Mouse (Mus musculus) embryonic facial prominence, embryonic 11.5 days (tissue): ENCODE measurements around the gene Psmd14. TPM values are rescaled to one million over a fixed set of nuclear protein-coding genes. Genes with fewer than 3 reads are reported as not detected.

Source experiments
- ATAC-seq: fragments of 200-750 bp; cut with Nextera tagmentation; replicated peaks from 2 replicates; pipeline ENCODE4 v1.8.0; 2017; ENCODE audit warnings: low read depth; ENCODE audit not compliant: insufficient number of reproducible peaks, low FRiP score, low TSS enrichment
- DNase-seq: peaks from one replicate; pipeline ENCODE4 v3.0.0-alpha.2; 2015; ENCODE audit warnings: low spot score
- H3K27ac ChIP-seq: fragments of 300-500 bp; sonication (generic); replicated peaks from 2 replicates; pipeline ENCODE4 v1.5.1; 2014; ENCODE audit warnings: mild to moderate bottlenecking, low read depth, low read length, control low read depth
- H3K27me3 ChIP-seq: fragments of 300-500 bp; sonication (generic); 2 replicates; pipeline ENCODE4 v1.6.1; 2014; ENCODE audit warnings: mild to moderate bottlenecking, low read length, moderate library complexity, mixed read lengths; ENCODE audit not compliant: control insufficient read depth, insufficient read depth
- H3K36me3 ChIP-seq: fragments of 300-500 bp; sonication (generic); replicated peaks from 2 replicates; pipeline ENCODE4 v1.6.1; 2014; ENCODE audit warnings: low read depth, mild to moderate bottlenecking, low read length, moderate library complexity, mixed read lengths; ENCODE audit not compliant: control insufficient read depth, insufficient read depth
- H3K4me1 ChIP-seq: fragments of 300-500 bp; sonication (generic); 2 replicates; pipeline ENCODE4 v1.6.1; 2014; ENCODE audit warnings: low read length, mixed read lengths; ENCODE audit not compliant: control insufficient read depth, insufficient read depth
- H3K4me2 ChIP-seq: fragments of 300-500 bp; sonication (generic); 2 replicates; pipeline ENCODE4 v1.6.1; 2014; ENCODE audit warnings: low read depth, mild to moderate bottlenecking, control low read depth, low read length, moderate library complexity
- H3K4me3 ChIP-seq: fragments of 300-500 bp; sonication (generic); 2 replicates; pipeline ENCODE4 v1.5.1; 2014; ENCODE audit warnings: low read depth, low read length, control low read depth
- H3K9ac ChIP-seq: fragments of 300-500 bp; sonication (generic); replicated peaks from 2 replicates; pipeline ENCODE4 v1.6.1; 2014; ENCODE audit warnings: mild to moderate bottlenecking, control low read depth, low read length
- H3K9me3 ChIP-seq: fragments of 300-500 bp; sonication (generic); replicated peaks from 2 replicates; pipeline ENCODE4 v1.6.1; 2016; ENCODE audit warnings: mild to moderate bottlenecking, low read length, inconsistent platforms, mixed read lengths; ENCODE audit not compliant: control insufficient read depth
- WGBS: fragments of 180-500 bp; shearing (Covaris S2); extraction: QIAGEN DNeasy Blood & Tissue Kit; methylation state at CpG from one replicate; pipeline ENCODE4 v1.1.7; 2014; 5-methylcytosine and 5-hydroxymethylcytosine counted together
- polyA plus RNA-seq: library from polyadenylated mRNA; unstranded; fragments of >200 nt; fragmentation: Nextera tagmentation; extraction: Ambion mirVana; gene quantifications from 2 replicates; pipeline ENCODE4 v1.2.1, GENCODE M21; 2014

The Psmd14 gene
- polyA plus RNA-seq, 1 experiment from 2014 or later = 262 TPM

DNA sequence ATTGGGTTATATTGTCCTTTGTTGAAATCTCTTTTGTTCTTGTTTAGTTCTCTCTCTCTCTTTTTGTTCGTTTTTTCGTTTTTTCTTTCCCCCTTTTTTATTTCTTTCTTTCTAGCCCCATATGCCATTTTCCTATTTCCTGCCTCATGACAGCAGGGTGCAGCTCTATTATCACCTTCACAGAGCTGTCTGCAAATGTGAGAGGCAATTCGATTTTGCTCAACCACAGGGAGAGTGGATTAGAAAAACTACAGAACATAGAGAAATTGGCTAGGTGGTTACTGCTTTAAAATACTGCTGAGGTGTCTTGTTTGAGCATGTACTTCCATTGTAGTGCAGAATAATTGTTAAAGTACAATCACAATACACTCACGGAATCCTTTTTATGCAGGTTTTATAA lies 54.0 kb downstream of the Psmd14 start:
- H3K4me2 ChIP-seq = no peak overlapping the region
- H3K36me3 ChIP-seq = no peaks in the 10 kb centered on the region
- no peaks in the 10 kb centered on the region for H3K4me1 ChIP-seq
- no peak overlapping the region for H3K4me3 ChIP-seq
- WGBS = 75% methylated on average over 4 of the region's 4 CpGs
- no peak for DNase-seq
- H3K9me3 ChIP-seq = no peaks in the 10 kb centered on the region
- H3K9ac ChIP-seq = no peak overlapping the region
- H3K27me3 ChIP-seq = no peaks in the 10 kb centered on the region
- ATAC-seq = no peak
- no peak overlapping the region for H3K27ac ChIP-seq

DNA sequence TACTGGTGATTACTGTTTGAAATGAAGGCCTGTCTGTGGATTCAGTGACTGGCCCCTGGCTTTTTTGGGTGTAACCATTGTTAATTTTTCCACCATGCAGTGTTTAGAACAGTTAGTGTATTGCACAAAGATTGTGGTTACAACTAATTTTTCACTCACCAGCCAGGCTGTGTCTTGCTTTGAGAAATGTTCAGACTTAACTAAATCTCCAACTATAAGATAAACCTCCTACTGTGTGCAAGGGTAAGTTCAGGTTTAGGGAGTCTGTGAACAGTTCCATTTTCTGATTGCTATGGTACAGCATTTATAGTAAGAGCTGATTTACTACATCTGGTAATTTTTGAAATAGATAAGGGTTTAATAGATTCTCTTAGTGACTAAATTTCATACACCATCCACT lies 69.3 kb downstream of the Psmd14 start:
- Histone ChIP-seq H3K36me3 (no peaks in the 10 kb centered on the region; the same call in 1 of the 2 replicates), H3K4me2 (no peak overlapping the region), H3K4me1 (no peaks in the 10 kb centered on the region), H3K4me3 (no peak overlapping the region), H3K27ac (no peak overlapping the region), H3K9ac (no peak overlapping the region), H3K27me3 (no peaks in the 10 kb centered on the region), H3K9me3 (no peaks in the 10 kb centered on the region)
- no peak for DNase-seq
- no peak for ATAC-seq

DNA sequence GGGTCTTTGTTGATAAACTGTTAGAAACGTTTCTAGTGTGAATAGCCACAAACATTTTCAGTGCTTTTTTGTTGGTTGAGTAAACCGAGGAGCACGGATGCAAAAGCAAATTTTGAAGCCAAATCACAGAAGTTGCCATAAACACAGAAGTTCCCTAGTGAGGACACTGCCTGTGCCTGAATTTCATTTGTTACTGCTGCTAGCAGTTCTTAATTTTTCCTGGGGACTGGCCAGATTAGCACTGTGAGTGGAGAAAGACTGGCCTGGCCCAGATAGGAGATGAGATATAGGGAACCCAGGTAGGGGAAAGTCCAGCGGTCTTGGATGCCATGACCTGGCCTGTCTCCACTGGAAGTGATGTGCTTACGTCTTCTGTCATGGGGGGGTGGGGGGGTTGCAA lies 83.5 kb downstream of the Psmd14 start:
- H3K27ac ChIP-seq = no peak overlapping the region
- 81% methylated on average over 5 of the region's 5 CpGs for WGBS
- no peak overlapping the region for H3K4me2 ChIP-seq
- DNase-seq = no peak
- H3K9me3 ChIP-seq = no peaks in the 10 kb centered on the region
- no peaks in the 10 kb centered on the region for H3K27me3 ChIP-seq
- no peak for ATAC-seq
- no peaks in the 10 kb centered on the region for H3K4me1 ChIP-seq
- H3K4me3 ChIP-seq = no peak overlapping the region
- H3K36me3 ChIP-seq = no peaks in the 10 kb centered on the region
- H3K9ac ChIP-seq = no peak overlapping the region

DNA sequence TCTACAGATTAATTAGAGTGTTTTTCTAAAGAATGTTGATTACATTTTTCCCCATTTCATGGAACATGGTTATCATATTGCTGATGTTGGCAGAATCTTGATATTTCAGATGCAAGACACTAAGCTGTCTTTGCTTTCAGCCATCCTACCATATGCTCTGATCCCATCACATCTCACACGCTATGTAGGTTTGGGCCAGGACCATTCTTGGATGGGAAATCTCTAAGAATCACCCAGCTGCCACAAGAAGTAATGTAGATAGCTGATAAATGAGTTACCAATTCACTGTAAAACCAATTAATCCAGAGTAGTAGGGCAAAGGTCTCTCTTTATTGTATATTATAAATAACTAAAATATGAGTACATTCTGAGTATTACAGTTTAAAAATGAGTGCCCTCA lies 86.6 kb downstream of the Psmd14 start:
- ATAC-seq (no peak), DNase-seq (no peak)
- Histone ChIP-seq H3K9me3 (no peaks in the 10 kb centered on the region), H3K36me3 (no peaks in the 10 kb centered on the region), H3K27ac (no peak overlapping the region), H3K4me1 (peaks cover 3% of the 10 kb centered on the region; the same call in 1 of the 2 replicates), H3K9ac (no peak overlapping the region), H3K4me3 (no peak overlapping the region), H3K27me3 (peaks cover 5% of the 10 kb centered on the region), H3K4me2 (no peak overlapping the region)
- WGBS = 97% methylated on average over 1 of the region's 1 CpGs

DNA sequence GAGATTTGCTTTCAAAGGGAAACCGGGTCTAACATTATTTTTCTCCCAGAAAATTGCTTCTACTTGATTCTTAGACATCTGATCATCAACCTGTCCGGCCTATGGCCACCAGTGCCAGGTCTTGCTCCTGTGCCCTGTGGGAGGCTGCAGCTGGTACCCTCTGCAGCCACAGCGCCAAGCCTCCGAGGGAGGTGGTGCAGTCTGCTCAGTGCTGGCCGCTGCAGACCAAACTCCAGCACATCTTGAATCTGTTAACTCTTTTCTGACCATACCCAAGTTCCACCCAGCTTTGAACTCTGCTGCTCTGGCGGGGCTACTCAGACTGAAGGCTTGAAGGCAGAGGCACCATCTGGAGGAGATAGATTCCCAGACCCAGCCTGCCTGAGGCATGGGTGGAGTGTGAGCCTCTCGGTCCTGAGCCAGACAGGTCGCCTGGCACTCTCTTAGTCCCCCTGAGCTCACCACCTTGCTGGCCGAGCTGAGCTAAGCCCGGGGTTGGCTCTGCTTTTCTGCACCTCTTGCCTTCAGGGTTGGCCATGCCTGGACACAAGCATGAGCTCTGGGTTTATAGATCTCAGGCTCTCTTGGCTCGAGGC lies 91.3 kb downstream of the Psmd14 start, which contains the start of gene Tbr1:
TSS of gene Tbr1 (plus strand) at position 275 of the 596 bp plus-strand sequence.
- no peaks in the 10 kb centered on the region for H3K9me3 ChIP-seq
- DNase-seq (peak; percentile 71), ATAC-seq (peak; percentile 73; the same call in 1 of the 2 replicates)
- H3K36me3 ChIP-seq = no peaks in the 10 kb centered on the region
- peaks cover 3% of the 10 kb centered on the region; the same call in 1 of the 2 replicates for H3K4me1 ChIP-seq
- H3K27ac ChIP-seq = no peak within 1 kb of the TSS
- no peak within 1 kb of the TSS for H3K9ac ChIP-seq
- WGBS = 2% methylated on average over 11 of the region's 11 CpGs
- H3K27me3 ChIP-seq = peaks cover 18% of the 10 kb centered on the region
- H3K4me3 ChIP-seq = no peak within 1 kb of the TSS
- no peak within 1 kb of the TSS for H3K4me2 ChIP-seq

DNA sequence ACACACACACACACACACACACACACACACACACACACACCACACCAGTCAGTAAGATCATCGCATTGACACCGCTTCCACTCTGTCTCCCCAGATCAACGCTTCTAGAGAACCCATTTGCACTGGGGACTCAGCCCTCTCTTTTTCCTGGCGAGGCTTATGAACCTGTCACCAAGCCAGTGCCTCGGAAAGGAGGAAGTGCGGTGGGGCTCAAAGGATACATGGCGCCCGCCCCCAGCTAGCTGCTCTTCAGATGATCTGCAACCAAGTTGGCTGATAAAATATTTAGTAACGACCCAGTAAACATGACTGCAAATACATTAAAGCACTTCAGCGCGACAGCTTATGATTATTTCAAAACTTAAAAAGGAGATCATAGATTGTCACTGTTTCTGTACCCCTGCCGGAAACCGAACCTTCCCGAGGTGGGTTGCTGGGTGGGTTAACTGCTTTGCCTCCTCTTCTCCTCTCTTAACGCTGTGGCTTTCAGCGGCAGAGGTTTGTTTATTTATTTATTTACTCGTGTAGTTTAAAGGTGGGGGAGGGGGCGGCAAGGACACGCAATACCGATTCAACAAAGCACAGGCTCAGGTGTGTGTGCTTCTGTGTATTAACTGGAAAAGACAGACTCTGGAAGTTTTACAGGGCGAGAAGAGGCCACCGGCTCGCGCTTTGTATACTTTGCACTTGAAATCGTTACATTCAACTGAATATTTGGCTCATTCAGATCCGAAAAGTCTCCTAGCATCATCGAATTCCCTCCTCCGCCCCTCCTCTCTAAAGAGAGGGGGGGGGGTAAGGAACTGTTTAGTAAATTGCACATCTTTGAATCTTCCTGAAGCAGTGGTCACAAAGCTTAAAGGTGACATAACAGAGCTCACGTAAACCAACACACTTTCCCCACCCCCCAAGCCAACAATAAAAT lies 92.2 kb downstream of the Psmd14 start:
- Histone ChIP-seq H3K27ac (no peak overlapping the region), H3K9me3 (no peaks in the 10 kb centered on the region), H3K9ac (no peak overlapping the region), H3K4me2 (no peak overlapping the region), H3K36me3 (no peaks in the 10 kb centered on the region), H3K27me3 (peaks cover 19% of the 10 kb centered on the region), H3K4me3 (no peak overlapping the region), H3K4me1 (peaks cover 3% of the 10 kb centered on the region; the same call in 1 of the 2 replicates)
- ATAC-seq (no peak), DNase-seq (peak; percentile 32)
- 3% methylated on average over 29 of the region's 29 CpGs for WGBS

DNA sequence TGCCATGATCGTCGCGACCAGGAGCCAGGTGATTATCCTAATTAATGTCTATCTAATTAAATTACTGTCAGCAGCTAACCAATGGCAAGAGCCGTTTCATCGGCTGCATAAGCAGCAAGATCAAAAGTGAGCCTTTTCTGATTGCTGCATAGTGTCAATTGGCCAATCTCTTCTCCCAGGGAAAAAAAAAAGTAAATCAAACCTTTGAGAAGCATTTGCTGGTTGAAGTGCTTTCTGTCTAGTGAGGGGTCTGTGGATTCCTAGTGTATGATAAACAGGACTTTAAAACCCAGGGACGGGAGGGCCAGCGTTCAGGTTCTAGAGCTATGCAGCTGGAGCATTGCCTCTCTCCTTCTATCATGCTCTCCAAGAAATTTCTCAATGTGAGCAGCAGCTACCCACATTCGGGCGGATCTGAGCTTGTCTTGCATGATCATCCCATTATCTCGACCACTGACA lies 92.9 kb downstream of the Psmd14 start:
- Histone ChIP-seq H3K27me3 (peaks cover 23% of the 10 kb centered on the region), H3K4me3 (no peak overlapping the region), H3K4me1 (peaks cover 3% of the 10 kb centered on the region; the same call in 1 of the 2 replicates), H3K27ac (no peak overlapping the region), H3K9me3 (no peaks in the 10 kb centered on the region), H3K36me3 (no peaks in the 10 kb centered on the region), H3K4me2 (no peak overlapping the region), H3K9ac (no peak overlapping the region)
- no peak for ATAC-seq
- peak; percentile 19 for DNase-seq
- WGBS = 2% methylated on average over 10 of the region's 10 CpGs
